Comparison of ENCODE assay signal across 10 mouse cellular contexts in the genomic region with DNA sequence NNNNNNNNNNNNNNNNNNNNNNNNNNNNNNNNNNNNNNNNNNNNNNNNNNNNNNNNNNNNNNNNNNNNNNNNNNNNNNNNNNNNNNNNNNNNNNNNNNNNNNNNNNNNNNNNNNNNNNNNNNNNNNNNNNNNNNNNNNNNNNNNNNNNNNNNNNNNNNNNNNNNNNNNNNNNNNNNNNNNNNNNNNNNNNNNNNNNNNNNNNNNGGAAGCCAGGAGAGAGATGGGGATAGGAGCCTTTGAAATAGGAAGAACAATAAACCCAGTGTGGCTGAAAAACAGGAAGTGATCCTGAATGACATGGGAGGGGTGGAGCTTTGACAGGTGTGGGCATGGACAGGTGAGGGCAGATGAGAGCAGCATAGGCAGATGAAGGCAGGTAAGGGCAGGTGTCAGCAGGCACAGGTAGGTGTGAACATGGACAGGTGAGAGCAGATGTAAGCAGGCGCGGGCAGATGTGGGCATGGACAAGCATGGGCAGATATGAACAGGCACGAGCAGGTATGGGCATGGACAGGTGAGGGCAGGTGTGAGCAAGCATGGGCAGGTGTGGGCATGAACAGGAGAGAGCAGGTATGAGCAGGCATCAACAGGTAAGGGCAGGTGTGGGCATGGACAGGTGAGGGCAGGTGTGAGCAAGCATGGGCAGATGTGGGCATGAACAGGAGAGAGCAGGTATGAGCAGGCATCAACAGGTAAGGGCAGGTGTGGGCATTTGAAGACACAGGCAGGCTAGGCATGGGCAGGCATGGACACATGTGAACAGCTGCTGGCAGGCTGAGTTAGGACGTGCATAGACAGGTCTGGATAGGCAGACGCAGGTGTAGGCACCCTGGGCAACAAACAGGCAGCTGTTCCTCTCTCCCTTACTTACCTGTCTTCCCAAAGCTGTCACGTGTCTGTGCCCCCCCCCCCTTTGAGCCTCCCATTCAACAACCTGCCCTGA.
A peak's percentile ranks its signal among the peaks of the same experiment; 100 is the strongest.
DNase-seq lines count a peak whose midpoint lies in the region; ATAC-seq and TF ChIP-seq lines count a peak whose summit lies in the region.
"Had no signal": no experiment of that assay in that cellular context is flagged by ENCODE, and none has a peak within 500 bp of the region (broad histone marks: within the 10 kb centered on the region; RNA-seq: fewer than 3 reads in every experiment).

No protein-coding gene starts in this region.

- peaks cover 12% of the 10 kb centered on the region for H3K27me3 ChIP-seq in hindbrain, embryonic 10.5 days (ENCODE audit: insufficient read depth, poor library complexity, severe bottlenecking)
- H3K27me3 ChIP-seq in hindbrain, embryonic 14.5 days (ENCODE audit: control insufficient read depth, insufficient read depth, low read length) = no peaks in the 10 kb centered on the region
- H3K27me3 ChIP-seq in G1E (ENCODE audit: insufficient read depth, low read length) = no peaks in the 10 kb centered on the region; the same call in 1 of the 2 replicates
- H3K27me3 ChIP-seq in hindbrain, embryonic 13.5 days = no peaks in the 10 kb centered on the region
- H3K27me3 ChIP-seq in midbrain, embryonic 12.5 days = no peaks in the 10 kb centered on the region
- H3K27me3 ChIP-seq in liver, postnatal 0 days (ENCODE audit: insufficient read depth, low read length) = no peaks in the 10 kb centered on the region

- no peak for DNase-seq in hindbrain, embryonic 10.5 days (ENCODE audit: low spot score)
- DNase-seq in hindbrain, embryonic 14.5 days (ENCODE audit: low spot score) = no peak
- DNase-seq in G1E (ENCODE audit: low spot score) = no peak
- DNase-seq in liver, postnatal 0 days = no peak
- no peak for DNase-seq in gastrocnemius, postnatal 4 days (ENCODE audit: low spot score in 2 of 2)
- DNase-seq in adrenal gland, postnatal 36 days = no peak

- no peak for TF ChIP-seq EP300 in liver, postnatal 0 days (IDR thresholded peaks at IDR 0.05; ENCODE audit: low read depth)

- H3K4me2 ChIP-seq in hindbrain, embryonic 14.5 days (replicated peaks) = no peak overlapping the region
- H3K4me2 ChIP-seq in hindbrain, embryonic 13.5 days = no peak overlapping the region
- H3K4me2 ChIP-seq in midbrain, embryonic 12.5 days (replicated peaks) = no peak overlapping the region
- H3K4me2 ChIP-seq in liver, postnatal 0 days (ENCODE audit: low read depth, low read length) = no peak overlapping the region
- H3K4me2 ChIP-seq: liver, embryonic 11.5 days had no signal

- no peak overlapping the region for H3K9ac ChIP-seq in hindbrain, embryonic 14.5 days
- H3K9ac ChIP-seq in hindbrain, embryonic 13.5 days = 0 out of 2 replicates have a peak overlapping the region, but pooled peaks have one; percentile 13
- H3K9ac ChIP-seq in midbrain, embryonic 12.5 days (replicated peaks) = 0 out of 2 replicates have a peak overlapping the region, but pooled peaks have one; percentile 11
- no peak overlapping the region for H3K9ac ChIP-seq in liver, postnatal 0 days (replicated peaks)

- H3K36me3 ChIP-seq in hindbrain, embryonic 10.5 days = no peaks in the 10 kb centered on the region
- H3K36me3 ChIP-seq in hindbrain, embryonic 14.5 days (replicated peaks; ENCODE audit: control insufficient read depth, insufficient read depth) = no peaks in the 10 kb centered on the region
- no peaks in the 10 kb centered on the region for H3K36me3 ChIP-seq in G1E (replicated peaks)
- no peaks in the 10 kb centered on the region for H3K36me3 ChIP-seq in hindbrain, embryonic 13.5 days
- no peaks in the 10 kb centered on the region for H3K36me3 ChIP-seq in midbrain, embryonic 12.5 days
- no peaks in the 10 kb centered on the region for H3K36me3 ChIP-seq in liver, postnatal 0 days (replicated peaks; ENCODE audit: insufficient read depth, low read length)

- no peak for TF ChIP-seq CTCF in G1E (IDR thresholded peaks at IDR 0.05; ENCODE audit: low read depth, low read length)
- TF ChIP-seq CTCF in liver, postnatal 0 days (IDR thresholded peaks at IDR 0.05; ENCODE audit: low read depth) = no peak

- H3K4me3 ChIP-seq in hindbrain, embryonic 10.5 days = no peak overlapping the region
- H3K4me3 ChIP-seq in hindbrain, embryonic 14.5 days (replicated peaks; ENCODE audit: low read length) = no peak overlapping the region
- peak overlapping the region; percentile 41; the same call in 1 of the 2 replicates for H3K4me3 ChIP-seq in G1E (ENCODE audit: low read depth, low read length)
- no peak overlapping the region for H3K4me3 ChIP-seq in hindbrain, embryonic 13.5 days
- H3K4me3 ChIP-seq in midbrain, embryonic 12.5 days = no peak overlapping the region
- H3K4me3 ChIP-seq in liver, postnatal 0 days (ENCODE audit: low read depth, low read length) = no peak overlapping the region
- H3K4me3 ChIP-seq: layer of hippocampus, adult 2 months had no signal

- H3K9me3 ChIP-seq in hindbrain, embryonic 10.5 days = no peaks in the 10 kb centered on the region
- H3K9me3 ChIP-seq in hindbrain, embryonic 14.5 days (ENCODE audit: control insufficient read depth, low read length) = no peaks in the 10 kb centered on the region
- peaks cover 75% of the 10 kb centered on the region for H3K9me3 ChIP-seq in G1E (replicated peaks)
- no peaks in the 10 kb centered on the region for H3K9me3 ChIP-seq in hindbrain, embryonic 13.5 days
- no peaks in the 10 kb centered on the region for H3K9me3 ChIP-seq in midbrain, embryonic 12.5 days
- no peaks in the 10 kb centered on the region for H3K9me3 ChIP-seq in liver, postnatal 0 days (ENCODE audit: low read length)

- peaks cover 58% of the 10 kb centered on the region for H3K4me1 ChIP-seq in hindbrain, embryonic 10.5 days (replicated peaks)
- H3K4me1 ChIP-seq in hindbrain, embryonic 14.5 days (replicated peaks; ENCODE audit: control insufficient read depth, insufficient read depth, low read length) = peaks cover 27% of the 10 kb centered on the region
- no peaks in the 10 kb centered on the region for H3K4me1 ChIP-seq in G1E (ENCODE audit: insufficient read depth, low read depth, low read length)
- H3K4me1 ChIP-seq in hindbrain, embryonic 13.5 days (replicated peaks) = peaks cover 46% of the 10 kb centered on the region
- peaks cover 38% of the 10 kb centered on the region for H3K4me1 ChIP-seq in midbrain, embryonic 12.5 days
- no peaks in the 10 kb centered on the region for H3K4me1 ChIP-seq in liver, postnatal 0 days (ENCODE audit: insufficient read depth)

- ATAC-seq in hindbrain, embryonic 14.5 days (ENCODE audit: low FRiP score) = no peak
- no peak for ATAC-seq in G1E (ENCODE audit: extremely low read depth, insufficient number of reproducible peaks, low FRiP score, poor library complexity, severe bottlenecking)
- ATAC-seq in hindbrain, embryonic 13.5 days (ENCODE audit: low FRiP score) = peak; percentile 53; the same call in 1 of the 2 replicates
- no peak for ATAC-seq in midbrain, embryonic 12.5 days (ENCODE audit: low FRiP score, low read depth)
- ATAC-seq in liver, postnatal 0 days = no peak

- H3K27ac ChIP-seq in hindbrain, embryonic 10.5 days = peak overlapping the region; percentile 73
- H3K27ac ChIP-seq in hindbrain, embryonic 14.5 days = no peak overlapping the region
- H3K27ac ChIP-seq in hindbrain, embryonic 13.5 days = peak overlapping the region; percentile 60
- peak overlapping the region; percentile 60 for H3K27ac ChIP-seq in midbrain, embryonic 12.5 days (replicated peaks)
- no peak overlapping the region for H3K27ac ChIP-seq in liver, postnatal 0 days (ENCODE audit: low read depth)
- H3K27ac ChIP-seq: layer of hippocampus, adult 2 months had no signal

- 85% methylated on average over 6 of the region's 6 CpGs for WGBS in hindbrain, embryonic 10.5 days
- 87% methylated on average over 6 of the region's 6 CpGs for WGBS in hindbrain, embryonic 14.5 days
- WGBS in hindbrain, embryonic 13.5 days = 90% methylated on average over 5 of the region's 6 CpGs
- 82% methylated on average over 6 of the region's 6 CpGs for WGBS in midbrain, embryonic 12.5 days
- WGBS in liver, postnatal 0 days (ENCODE audit: insufficient replicate concordance) = 68% methylated on average over 6 of the region's 6 CpGs

Comparison
In these comparisons a context has a peak if more than half of its experiments do, and no peak if none do; other contexts are left out.
1. H3K27ac ChIP-seq: peak in hindbrain, embryonic 10.5 days (single experiment), hindbrain, embryonic 13.5 days (single experiment) and midbrain, embryonic 12.5 days (single experiment); none in hindbrain, embryonic 14.5 days (single experiment) and liver, postnatal 0 days (single experiment).
2. H3K9ac ChIP-seq: peak in hindbrain, embryonic 13.5 days (single experiment) and midbrain, embryonic 12.5 days (single experiment); none in hindbrain, embryonic 14.5 days (single experiment) and liver, postnatal 0 days (single experiment).